ENCODE assay signal across 9 mouse cellular contexts in the genomic region with DNA sequence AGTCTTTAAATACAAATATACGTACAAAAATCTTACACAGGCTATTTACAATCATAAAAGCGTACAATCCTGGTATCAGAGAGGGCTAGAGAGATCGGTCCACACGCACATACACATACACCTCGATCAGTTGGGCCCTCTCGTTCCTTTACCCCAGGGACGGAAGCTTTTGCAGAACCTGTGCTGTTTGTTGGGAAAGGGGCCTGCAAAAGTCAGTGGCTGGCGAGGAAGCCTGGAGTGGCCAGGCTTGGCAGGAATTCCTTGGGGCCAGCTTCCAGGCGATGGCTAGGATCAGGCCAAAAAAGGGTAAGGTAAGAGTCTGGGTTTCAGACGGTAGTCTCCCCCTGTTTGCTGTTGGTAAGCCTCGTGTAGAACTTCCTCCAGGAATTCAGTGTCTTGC. TPM values are rescaled to one million over a fixed set of nuclear protein-coding genes. Genes with fewer than 3 reads are reported as not detected.
DNase-seq lines count a peak whose midpoint lies in the region; ATAC-seq lines count a peak whose summit lies in the region.
"Had no signal": no experiment of that assay in that cellular context is flagged by ENCODE, and none has a peak within 500 bp of the region (broad histone marks: within the 10 kb centered on the region; RNA-seq: fewer than 3 reads in every experiment).

No protein-coding gene starts in this region.

- H3K4me2 ChIP-seq in heart, embryonic 15.5 days = peak overlapping the region; percentile 94
- H3K4me2 ChIP-seq in embryonic facial prominence, embryonic 11.5 days (ENCODE audit: low read depth, low read length) = peak overlapping the region; percentile 95
- peak overlapping the region; percentile 99 for H3K4me2 ChIP-seq in hindbrain, embryonic 11.5 days (replicated peaks; ENCODE audit: low read depth, low read length)

- 35% methylated on average over 11 of the region's 11 CpGs for WGBS in heart, embryonic 15.5 days
- WGBS in embryonic facial prominence, embryonic 11.5 days = 27% methylated on average over 11 of the region's 11 CpGs
- WGBS in hindbrain, embryonic 11.5 days = 26% methylated on average over 11 of the region's 11 CpGs
- WGBS in midbrain, embryonic 10.5 days = 32% methylated on average over 11 of the region's 11 CpGs

- peak overlapping the region; percentile 91 for H3K9ac ChIP-seq in heart, embryonic 15.5 days
- peak overlapping the region; percentile 96 for H3K9ac ChIP-seq in embryonic facial prominence, embryonic 11.5 days (replicated peaks; ENCODE audit: low read length)
- peak overlapping the region; percentile 34 for H3K9ac ChIP-seq in hindbrain, embryonic 11.5 days (ENCODE audit: low read depth, low read length)

- no peaks in the 10 kb centered on the region for H3K9me3 ChIP-seq in heart, embryonic 15.5 days (replicated peaks)
- H3K9me3 ChIP-seq in embryonic facial prominence, embryonic 11.5 days (replicated peaks; ENCODE audit: control insufficient read depth, low read length) = no peaks in the 10 kb centered on the region
- H3K9me3 ChIP-seq in hindbrain, embryonic 11.5 days (ENCODE audit: control insufficient read depth, low read length) = no peaks in the 10 kb centered on the region
- H3K9me3 ChIP-seq in midbrain, embryonic 10.5 days (replicated peaks) = no peaks in the 10 kb centered on the region

- H3K27me3 ChIP-seq in heart, embryonic 15.5 days = no peaks in the 10 kb centered on the region
- H3K27me3 ChIP-seq in embryonic facial prominence, embryonic 11.5 days (ENCODE audit: control insufficient read depth, insufficient read depth, low read length) = no peaks in the 10 kb centered on the region
- H3K27me3 ChIP-seq in hindbrain, embryonic 11.5 days (ENCODE audit: control insufficient read depth, insufficient read depth, low read length) = peaks cover 8% of the 10 kb centered on the region; the same call in 1 of the 2 replicates
- peaks cover 44% of the 10 kb centered on the region for H3K27me3 ChIP-seq in midbrain, embryonic 10.5 days (ENCODE audit: low read depth, poor library complexity, severe bottlenecking)

- H3K27ac ChIP-seq in heart, embryonic 15.5 days = peak overlapping the region; percentile 31; the same call in 1 of the 2 replicates
- no peak overlapping the region for H3K27ac ChIP-seq in embryonic facial prominence, embryonic 11.5 days (replicated peaks; ENCODE audit: low read depth, low read length)
- no peak overlapping the region for H3K27ac ChIP-seq in hindbrain, embryonic 11.5 days (ENCODE audit: low read depth, low read length)
- H3K27ac ChIP-seq in midbrain, embryonic 10.5 days (replicated peaks) = no peak overlapping the region; the same call in 1 of the 2 replicates

- H3K36me3 ChIP-seq in heart, embryonic 15.5 days = no peaks in the 10 kb centered on the region
- H3K36me3 ChIP-seq in embryonic facial prominence, embryonic 11.5 days (replicated peaks; ENCODE audit: control insufficient read depth, insufficient read depth, low read depth, low read length) = no peaks in the 10 kb centered on the region
- no peaks in the 10 kb centered on the region for H3K36me3 ChIP-seq in hindbrain, embryonic 11.5 days (ENCODE audit: control insufficient read depth, insufficient read depth, low read length)
- 0 out of 2 replicates have a peak, but pooled peaks cover 8% of the 10 kb centered on the region for H3K36me3 ChIP-seq in midbrain, embryonic 10.5 days
- H3K36me3 ChIP-seq: G1E had no signal

- H3K4me1 ChIP-seq in heart, embryonic 15.5 days (replicated peaks) = peaks cover 21% of the 10 kb centered on the region
- no peaks in the 10 kb centered on the region; the same call in 1 of the 2 replicates for H3K4me1 ChIP-seq in embryonic facial prominence, embryonic 11.5 days (ENCODE audit: control insufficient read depth, insufficient read depth, low read length)
- no peaks in the 10 kb centered on the region for H3K4me1 ChIP-seq in hindbrain, embryonic 11.5 days (replicated peaks; ENCODE audit: control insufficient read depth, insufficient read depth, low read length)
- H3K4me1 ChIP-seq in midbrain, embryonic 10.5 days = peaks cover 41% of the 10 kb centered on the region

- no peak for ATAC-seq in heart, embryonic 15.5 days (replicated peaks; ENCODE audit: insufficient number of reproducible peaks, insufficient read depth, low FRiP score, low read depth)
- ATAC-seq in embryonic facial prominence, embryonic 11.5 days (replicated peaks; ENCODE audit: insufficient number of reproducible peaks, low FRiP score, low TSS enrichment, low read depth) = no peak
- no peak for ATAC-seq in hindbrain, embryonic 11.5 days (ENCODE audit: low FRiP score)

- H3K4me3 ChIP-seq in heart, embryonic 15.5 days = peak overlapping the region; percentile 82
- H3K4me3 ChIP-seq in embryonic facial prominence, embryonic 11.5 days (ENCODE audit: low read depth, low read length) = peak overlapping the region; percentile 93
- peak overlapping the region; percentile 78 for H3K4me3 ChIP-seq in hindbrain, embryonic 11.5 days (ENCODE audit: low read depth, low read length)
- H3K4me3 ChIP-seq in midbrain, embryonic 10.5 days = peak overlapping the region; percentile 87

- DNase-seq in heart, adult 11 months = no peak
- DNase-seq in embryonic facial prominence, embryonic 11.5 days (ENCODE audit: low spot score) = no peak
- no peak for DNase-seq in hindbrain, embryonic 11.5 days (ENCODE audit: low spot score)
- DNase-seq in midbrain, embryonic 10.5 days (ENCODE audit: low spot score) = peak; percentile 16
- DNase-seq in spleen, postnatal 36 days (ENCODE audit: low spot score in 2 of 2) = no peak
- DNase-seq in thymus, postnatal 10 days (ENCODE audit: low spot score in 2 of 2) = no peak
- DNase-seq in adrenal gland, postnatal 36 days = no peak

RNA-seq across cellular contexts. Expression of gene Fzd1, which starts 2.5 kb away (rescaled TPM):
- 17.2 and 22.6 TPM in 2 replicates for polyA plus RNA-seq in heart, embryonic 15.5 days (2015; fragmentation: Nextera tagmentation; extraction: Ambion mirVana)
- polyA plus RNA-seq in embryonic facial prominence, embryonic 11.5 days (2014; fragmentation: Nextera tagmentation; extraction: Ambion mirVana) = 29.0 and 30.6 TPM in 2 replicates
- polyA plus RNA-seq in hindbrain, embryonic 11.5 days (2014; fragmentation: Nextera tagmentation; extraction: Ambion mirVana) = 11.7 and 14.2 TPM in 2 replicates
- polyA plus RNA-seq in midbrain, embryonic 10.5 days (2016; fragmentation: Nextera tagmentation; extraction: Ambion mirVana) = 11.2 and 16.0 TPM in 2 replicates
- 10 to 100 TPM; 16.8 to 21.6 TPM for total RNA-seq in adrenal gland, postnatal 36 days (2021)
- polyA plus RNA-seq: G1E had no signal

Comparison
In these comparisons a context has a peak if more than half of its experiments do, and no peak if none do; other contexts are left out.
1. H3K9ac ChIP-seq: peak in every context shown above with its lines; median percentile 96 in embryonic facial prominence, embryonic 11.5 days; 91 in heart, embryonic 15.5 days; 34 in hindbrain, embryonic 11.5 days.